Mouse (Mus musculus) heart, postnatal 10 days (tissue): Measurements from ENCODE around the gene Sema5a. TPM values are rescaled to one million over a fixed set of nuclear protein-coding genes. Genes with fewer than 3 reads are reported as not detected.
A peak's percentile ranks its signal among the peaks of the same experiment; 100 is the strongest.

ENCODE experiments used
- DNase-seq, 2 experiments: peaks; one replicate each; pipeline ENCODE4 v3.0.0; 2021
- intact Hi-C: fragments of 180-260 bp; cut with DNase I; formaldehyde crosslinking; loops from one replicate; pipeline ENCODE4 v1.15.1; 2025
- total RNA-seq, 2 experiments: library from RNA; stranded (reverse); gene quantifications; 2 replicates each; pipeline ENCODE4 v1.2.3; 2021

The Sema5a gene
- total RNA-seq, 2 experiments from 2014 or later, result 22.4 to 25.0 TPM

DNA sequence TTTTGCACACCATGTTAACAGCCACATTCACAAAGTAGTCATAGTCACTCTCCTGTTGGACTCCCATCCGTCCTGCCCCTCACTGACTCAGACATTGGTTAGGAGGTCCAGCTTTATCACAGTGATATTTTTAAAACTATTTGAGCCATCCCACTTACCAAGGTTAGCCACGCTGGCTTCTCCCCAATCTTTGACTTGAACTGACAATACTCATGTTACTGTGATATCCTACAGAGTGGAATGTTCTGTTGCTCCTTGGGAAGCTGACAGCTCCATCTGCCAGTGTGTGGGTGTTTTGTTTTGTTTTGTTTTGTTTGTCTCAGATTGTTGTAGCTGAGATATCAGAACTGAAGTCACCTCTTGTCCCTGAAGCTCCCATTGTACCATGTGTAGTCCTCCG is 362.6 kb downstream of the Sema5a start:
- DNase-seq, result no peak
- intact Hi-C loops, result no loop called here

DNA sequence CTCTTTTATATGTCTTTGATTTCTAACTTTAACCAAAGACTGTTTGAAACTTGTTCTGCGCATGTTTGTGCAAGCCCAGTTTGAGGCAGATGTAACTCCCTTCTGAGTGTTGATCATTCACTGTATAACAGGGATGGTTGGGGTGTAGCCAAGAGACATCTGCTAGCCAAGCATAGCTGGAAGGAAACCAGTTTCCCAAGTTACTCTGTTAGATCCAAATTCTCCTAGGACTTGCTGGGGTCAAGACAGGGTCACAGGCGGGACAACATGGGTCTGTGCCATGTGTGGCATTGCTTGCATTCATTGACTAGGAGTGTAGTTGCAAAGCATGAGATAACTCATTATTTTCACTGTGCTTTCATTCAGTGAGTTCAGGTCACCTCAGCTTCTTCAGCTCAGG is 366.2 kb downstream of the Sema5a start:
- DNase-seq, result peak; percentile 55 to 58
- intact Hi-C loops, result no loop called here

DNA sequence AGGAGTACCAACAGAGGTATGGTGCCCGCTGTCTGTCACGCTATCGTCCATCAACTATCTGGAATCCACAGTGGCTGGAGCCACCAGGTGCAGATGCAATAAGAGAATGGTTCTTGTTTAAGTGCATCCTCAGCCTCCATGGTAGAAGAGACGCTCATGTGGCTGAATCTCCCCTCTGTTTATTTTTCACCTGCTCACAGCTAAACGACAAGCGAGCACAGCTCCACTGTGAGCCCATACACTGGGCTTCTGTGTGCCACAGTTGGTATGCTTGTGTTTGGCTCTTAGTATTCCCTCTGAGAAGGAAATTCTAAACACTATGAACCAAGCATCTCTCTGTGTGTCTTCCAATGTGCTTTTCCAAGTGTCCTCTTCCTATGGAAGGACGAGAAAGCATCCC is 366.6 kb downstream of the Sema5a start:
- intact Hi-C loops, result no loop called here
- DNase-seq, result no peak

DNA sequence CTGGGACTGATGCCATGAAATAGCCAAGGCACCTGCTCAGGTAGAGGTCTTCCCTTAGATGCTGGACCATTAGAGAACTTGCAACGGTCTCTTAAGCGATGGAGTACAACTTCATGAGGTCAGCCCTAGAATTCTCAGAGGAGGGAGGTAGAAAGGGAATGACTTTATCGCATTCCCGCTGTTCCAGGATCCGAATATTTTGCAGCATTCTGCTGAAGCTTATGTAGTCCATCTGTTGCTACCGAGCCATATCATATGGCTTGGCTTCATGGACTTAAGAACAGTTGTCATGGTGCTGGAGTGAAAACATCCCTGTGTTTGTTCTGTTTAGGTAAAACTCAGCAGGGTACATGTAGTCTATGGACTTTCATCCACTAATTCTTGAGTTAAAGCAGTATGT is 369.1 kb downstream of the Sema5a start:
- no peak for DNase-seq
- intact Hi-C loops, result no loop called here

GRCm38 (mm10) chr15:32615773-32616172 is 371.2 kb downstream of the Sema5a start:
- intact Hi-C loops, result no loop called here
- no peak for DNase-seq

DNA sequence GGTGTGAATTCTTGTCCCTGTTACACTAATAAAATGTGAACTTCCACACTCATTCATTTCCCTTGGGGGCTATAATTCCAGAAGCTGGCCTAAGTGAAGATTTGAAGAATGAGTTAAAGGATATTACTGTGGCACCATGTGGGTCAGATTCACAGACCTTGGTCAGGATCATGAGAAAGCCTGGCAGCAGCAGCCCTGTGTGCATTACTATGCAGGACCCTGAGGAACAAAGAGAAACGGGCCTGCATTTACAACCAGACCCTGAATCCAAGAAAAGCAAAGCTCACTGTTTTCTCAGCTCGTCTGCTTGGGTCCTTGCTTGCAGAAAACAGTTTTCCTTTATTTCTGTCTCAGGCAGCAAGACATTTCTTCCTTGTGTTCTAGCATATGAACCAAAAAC is 374.6 kb downstream of the Sema5a start:
- DNase-seq, result no peak
- intact Hi-C loops, result no loop called here

- intact Hi-C loops, result no loop called here
- no peak for DNase-seq
Measured at GRCm38 (mm10) chr15:32623037-32623739, 378.6 kb downstream of the Sema5a start.

GRCm38 (mm10) chr15:32624106-32624505 is 379.5 kb downstream of the Sema5a start:
- no peak for DNase-seq
- intact Hi-C loops, result no loop called here

GRCm38 (mm10) chr15:32626031-32626430 is 381.4 kb downstream of the Sema5a start:
- intact Hi-C loops, result no loop called here
- no peak for DNase-seq

GRCm38 (mm10) chr15:32633713-32634112 is 389.1 kb downstream of the Sema5a start:
- no peak for DNase-seq
- intact Hi-C loops, result no loop called here

- intact Hi-C loops, result no loop called here
- no peak for DNase-seq
Measured at GRCm38 (mm10) chr15:32637879-32638278, 393.3 kb downstream of the Sema5a start.

DNA sequence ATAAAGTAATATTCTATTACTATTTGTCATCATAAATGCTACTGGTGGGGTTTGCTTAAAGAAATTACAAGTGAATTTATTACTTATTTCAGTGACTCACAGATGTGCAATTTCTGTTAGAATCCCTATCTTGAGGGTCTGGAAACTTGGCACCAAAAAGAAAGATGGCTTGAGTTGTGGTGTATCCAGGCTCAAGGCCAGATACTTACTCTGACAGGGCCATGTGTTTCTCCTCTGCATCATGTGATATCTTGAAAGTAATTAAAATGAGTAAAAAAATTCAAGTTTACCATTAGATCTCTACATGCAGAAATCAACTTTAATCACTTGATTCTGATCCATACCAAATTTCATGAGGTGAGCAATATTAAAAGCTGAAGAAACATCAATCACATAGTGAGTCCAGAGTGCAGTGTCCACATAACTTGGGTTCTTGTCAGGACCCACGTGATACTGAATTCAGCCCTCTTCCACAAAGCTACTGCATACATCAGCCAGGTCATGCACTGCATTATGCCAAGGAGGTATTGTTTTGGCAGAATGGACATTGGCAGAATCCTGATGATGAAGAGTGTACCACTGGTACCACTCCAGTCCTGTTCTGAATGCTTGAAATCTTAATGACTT is 402.6 kb downstream of the Sema5a start:
- DNase-seq, result peak; percentile 20 to 23
- intact Hi-C loops, result no loop called here

DNA sequence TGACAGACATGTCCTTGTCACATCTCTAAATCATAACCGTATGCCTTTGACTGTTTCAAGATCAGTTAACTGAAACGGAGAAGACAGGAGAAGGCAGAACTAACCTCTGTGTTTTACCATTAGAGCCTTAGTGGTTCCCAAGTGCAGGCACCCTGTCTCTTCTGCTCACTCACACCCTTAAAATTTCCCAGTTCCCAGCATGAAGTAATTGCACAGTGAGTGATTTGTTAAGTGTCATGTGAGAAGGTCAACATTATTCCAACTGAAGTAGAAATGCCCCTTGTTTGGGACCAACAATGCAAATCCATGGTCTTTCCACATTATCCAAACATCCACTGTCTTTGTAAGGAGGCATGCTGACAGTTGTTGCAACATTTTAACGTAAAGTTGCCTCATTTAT is 409.4 kb downstream of the Sema5a start:
- no peak for DNase-seq
- intact Hi-C loops, result no loop called here

DNA sequence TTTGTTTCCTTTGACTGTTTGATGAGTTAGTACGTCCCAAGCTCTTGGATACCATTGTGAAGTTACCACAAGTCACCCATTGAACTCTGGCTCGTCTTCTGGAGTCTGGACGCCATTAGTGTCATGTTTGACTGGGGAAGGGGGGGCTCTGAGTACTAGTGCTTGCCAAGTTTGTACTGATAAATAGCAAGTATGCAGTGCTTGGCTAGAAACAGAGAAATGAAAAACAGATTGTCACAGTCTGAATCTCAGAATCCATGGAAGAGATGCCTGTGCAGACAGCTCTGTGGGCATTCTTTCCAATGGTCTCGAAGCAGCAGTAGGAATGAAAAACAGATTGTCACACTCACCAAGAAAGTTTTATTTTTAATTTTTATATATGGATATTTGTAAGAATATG is 411.4 kb downstream of the Sema5a start:
- intact Hi-C loops, result no loop called here
- DNase-seq, result peak; percentile 8 to 15

DNA sequence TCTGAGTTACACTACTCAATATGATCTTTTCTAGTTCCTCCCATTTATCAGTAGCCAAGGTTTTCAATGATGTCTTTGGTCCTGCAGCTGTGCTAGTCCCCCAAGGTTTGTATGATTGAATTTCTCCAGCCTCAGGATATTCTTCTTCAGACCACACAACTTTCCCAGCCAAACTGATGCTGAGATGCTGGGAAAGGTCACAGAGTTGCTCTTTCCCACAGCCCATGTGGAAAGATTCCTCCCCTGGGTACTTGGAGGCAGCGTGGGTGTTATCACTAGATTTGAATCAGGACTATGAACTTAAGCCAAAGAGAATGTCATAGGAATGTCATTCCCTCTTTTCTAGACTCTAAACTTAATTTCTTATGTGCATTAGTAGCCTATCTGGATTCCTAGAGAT is 431.8 kb downstream of the Sema5a start:
- DNase-seq, result peak; percentile 24 to 29
- intact Hi-C loops, result no loop called here

- intact Hi-C loops, result no loop called here
- DNase-seq, result no peak
Measured at GRCm38 (mm10) chr15:32685152-32685551, 440.5 kb downstream of the Sema5a start.

GRCm38 (mm10) chr15:32691021-32691420 is 446.4 kb downstream of the Sema5a start:
- DNase-seq, result no peak
- intact Hi-C loops, result no loop called here

- intact Hi-C loops, result no loop called here
- peak; percentile 4 to 14 for DNase-seq
Measured at GRCm38 (mm10) chr15:32693006-32693405, 448.4 kb downstream of the Sema5a start.

DNA sequence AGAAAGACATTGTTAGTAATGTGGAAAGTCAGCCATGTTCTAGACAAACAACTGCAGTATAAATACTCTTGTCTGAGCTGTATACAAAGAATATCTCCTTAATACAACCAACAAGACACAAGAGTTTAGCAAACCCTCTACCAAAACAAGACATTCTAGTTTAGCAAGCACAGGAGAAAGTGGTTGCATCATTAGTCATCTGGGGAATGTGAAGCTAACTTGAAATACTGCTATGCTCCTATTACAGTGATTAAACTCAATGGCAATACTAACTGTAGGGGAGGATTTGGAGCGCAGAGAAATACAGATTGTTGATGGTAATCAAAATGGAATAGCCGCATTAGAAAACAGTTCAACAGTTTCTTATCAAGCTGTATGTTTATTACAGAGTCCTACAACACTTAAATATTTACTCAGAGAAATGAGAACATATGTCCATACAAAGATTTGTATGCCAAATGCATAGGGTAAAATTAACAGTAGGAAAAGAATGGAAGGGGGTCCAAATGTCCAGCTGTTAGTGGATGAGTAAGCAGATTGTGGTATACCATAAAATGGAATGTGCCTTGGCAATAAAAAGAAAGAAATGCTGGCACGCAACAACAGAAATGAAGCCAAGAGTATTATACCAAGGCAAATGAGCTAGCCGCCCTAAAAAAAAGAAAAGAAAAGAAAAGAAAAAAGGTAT is 472.8 kb downstream of the Sema5a start:
- intact Hi-C loops, result loop anchor here (5.0 kb wide), 2 partner anchors 150 to 280 kb away; no protein-coding TSS in a partner anchor
- DNase-seq, result no peak

- intact Hi-C loops, result loop anchor here (2.0 to 5.0 kb wide), 4 partner anchors 151 to 706 kb away; no protein-coding TSS in a partner anchor
- DNase-seq, result peak; percentile 55 to 72
Measured at GRCm38 (mm10) chr15:32718293-32718963, 473.8 kb downstream of the Sema5a start.

DNA sequence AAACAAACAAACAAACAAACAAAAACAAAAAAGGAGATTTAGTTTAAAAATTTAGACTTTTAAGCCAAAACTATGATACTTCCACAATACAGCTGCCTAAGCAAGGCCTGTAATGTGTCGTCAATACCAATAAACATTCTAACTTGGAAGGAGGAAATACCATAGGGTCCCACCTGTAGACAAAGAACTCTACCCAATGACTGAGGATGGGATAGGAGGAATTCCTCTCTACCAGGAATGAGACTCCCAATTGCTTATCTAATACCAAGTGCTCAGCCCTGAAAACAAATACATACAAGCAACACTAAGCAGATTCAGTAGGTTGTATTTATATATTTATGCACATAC is 474.3 kb downstream of the Sema5a start:
- no peak for DNase-seq
- intact Hi-C loops, result loop anchor here (2.0 to 5.0 kb wide), 4 partner anchors 152 to 706 kb away; no protein-coding TSS in a partner anchor
